Comparison of ENCODE assay signal across 2 mouse cellular contexts in genomic region chr13:111509385-111509784, GRCm38 (mm10).
A peak's percentile ranks its signal among the peaks of the same experiment; 100 is the strongest.
TF ChIP-seq lines count a peak whose summit lies in the region.

No protein-coding gene starts in this region.

TF ChIP-seq in CH12.LX, 34 proteins besides CTCF, POLR2A, EP300 and RAD21:
- no peak for TF ChIP-seq USF2 (conservative IDR thresholded peaks at IDR 0.05; ENCODE audit: low read depth, low read length)
- peak; percentile 11; the same call in 1 of the 2 replicates for TF ChIP-seq MXI1 (IDR thresholded peaks at IDR 0.05; ENCODE audit: low read depth, low read length)

TF ChIP-seq in MEL, 35 proteins besides CTCF, POLR2A, EP300 and RAD21:
- TF ChIP-seq CHD2 (IDR thresholded peaks at IDR 0.05; ENCODE audit: low read length) (no peak), MXI1 (IDR thresholded peaks at IDR 0.05; ENCODE audit: low read depth, low read length) (peak; percentile 79; the same call in 1 of the 2 replicates)
